Mouse (Mus musculus): ENCODE results near the gene Rhox11. TPM values are rescaled to one million over a fixed set of nuclear protein-coding genes. Genes with fewer than 3 reads are reported as not detected.
A peak's percentile ranks its signal among the peaks of the same experiment; 100 is the strongest.
"Not testable (repeated sequence)": the region's sequence is repeated elsewhere in the genome, so short reads cannot be mapped to it uniquely, and the experiment has no call there.

Rhox11 gene
- not detected in 2 replicates for polyA plus RNA-seq (2015; fragmentation: Nextera tagmentation; extraction: Ambion mirVana)

DNA sequence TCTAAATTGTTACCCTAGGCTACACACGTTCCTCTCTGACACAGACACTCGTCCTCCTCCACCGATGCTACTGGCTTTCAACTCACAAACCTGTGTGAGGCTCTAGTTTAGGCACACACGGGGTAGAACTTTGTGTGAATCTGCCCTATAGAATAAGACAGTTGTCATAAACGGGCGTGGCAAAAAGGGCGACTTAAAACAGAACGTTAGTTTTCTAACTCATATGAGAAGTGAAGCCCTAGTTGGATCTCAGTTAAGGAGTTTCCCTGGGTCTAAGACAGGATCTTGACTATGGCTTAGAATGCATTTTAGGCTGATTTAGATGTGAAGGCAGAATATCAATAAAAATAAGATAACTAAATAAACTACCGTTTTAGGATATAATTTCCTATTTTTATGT, at the start of gene Rhox11:
Gene Rhox11, minus strand, starts transcription at position 101 of the 400 bp plus-strand sequence.
- Histone ChIP-seq H3K9ac (replicated peaks; ENCODE audit: low read depth) (no peak within 1 kb of the TSS), H3K9me3 (ENCODE audit: low read length) (no peaks in the 10 kb centered on the region), H3K27ac (ENCODE audit: low read length) (no peak within 1 kb of the TSS), H3K4me2 (replicated peaks; ENCODE audit: low read depth, low read length) (no peak within 1 kb of the TSS), H3K27me3 (replicated peaks; ENCODE audit: insufficient read depth, low read length) (no peaks in the 10 kb centered on the region), H3K4me3 (ENCODE audit: low read depth, low read length) (no peak within 1 kb of the TSS), H3K4me1 (ENCODE audit: insufficient read depth, low read depth, low read length) (no peaks in the 10 kb centered on the region), H3K36me3 (ENCODE audit: insufficient read depth, low read length) (no peaks in the 10 kb centered on the region)
- DNase-seq (ENCODE audit: low spot score) (no peak), ATAC-seq (no peak)
- no peak for TF ChIP-seq EP300 (IDR thresholded peaks at IDR 0.05)
- no peak for TF ChIP-seq CTCF (IDR thresholded peaks at IDR 0.05)
- 87% methylated on average over 9 of the region's 9 CpGs for WGBS

DNA sequence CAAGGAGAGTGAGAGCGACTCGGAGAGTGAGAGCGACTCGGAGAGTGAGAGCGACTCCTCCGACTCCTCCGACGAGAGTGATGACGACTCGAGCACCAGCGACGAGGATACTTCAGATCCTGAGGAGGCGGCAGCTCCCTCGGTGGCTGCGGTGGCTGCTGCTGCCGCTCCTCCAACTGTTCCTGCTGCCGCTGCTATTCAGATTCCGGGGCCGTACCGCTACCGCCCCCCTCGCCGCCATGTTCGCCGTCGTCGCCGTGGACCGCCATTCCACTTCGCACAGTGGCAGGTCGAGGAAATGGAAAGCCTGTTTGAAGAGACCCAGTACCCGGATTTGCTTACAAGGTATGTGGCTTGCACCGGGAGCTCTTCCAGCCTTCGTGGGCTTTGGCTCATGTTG, 36.5 kb upstream of the Rhox11 start:
- Histone ChIP-seq H3K36me3 (ENCODE audit: insufficient read depth, low read length) (no peaks in the 10 kb centered on the region), H3K27ac (ENCODE audit: low read length) (no peak overlapping the region), H3K27me3 (replicated peaks; ENCODE audit: insufficient read depth, low read length) (no peaks in the 10 kb centered on the region), H3K4me1 (ENCODE audit: insufficient read depth, low read depth, low read length) (no peaks in the 10 kb centered on the region), H3K9me3 (ENCODE audit: low read length) (no peaks in the 10 kb centered on the region), H3K4me2 (replicated peaks; ENCODE audit: low read depth, low read length) (no peak overlapping the region), H3K9ac (replicated peaks; ENCODE audit: low read depth) (no peak overlapping the region), H3K4me3 (ENCODE audit: low read depth, low read length) (no peak overlapping the region)
- DNase-seq (ENCODE audit: low spot score) (no peak), ATAC-seq (no peak)
- no peak for TF ChIP-seq CTCF (IDR thresholded peaks at IDR 0.05)
- TF ChIP-seq EP300 (IDR thresholded peaks at IDR 0.05): no peak
- 86% methylated on average over 29 of the region's 34 CpGs for WGBS

DNA sequence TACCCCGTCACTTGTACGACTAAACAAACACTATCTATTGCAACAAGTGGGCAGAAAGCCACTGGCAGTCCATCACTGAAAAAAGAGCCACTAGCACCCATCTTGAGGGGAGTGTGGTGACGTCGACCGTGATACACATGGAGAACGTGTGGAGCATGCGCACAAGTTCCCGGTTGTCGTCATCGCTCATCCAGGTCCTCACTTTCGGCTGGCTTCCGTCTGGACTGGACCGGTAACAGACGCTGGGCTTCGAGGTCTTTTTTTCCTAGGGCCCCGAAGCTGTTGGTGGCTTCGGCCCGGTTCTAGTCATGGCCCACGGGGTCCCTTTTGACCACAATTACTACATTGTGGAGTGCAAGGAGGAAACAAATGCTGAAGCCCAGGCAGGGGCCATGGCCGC, 36.0 kb upstream of the Rhox11 start, which contains the start of gene Rhox13:
Gene Rhox13, plus strand, starts transcription at position 238 of the 400 bp plus-strand sequence.
- H3K27ac ChIP-seq (ENCODE audit: low read length): no peak within 1 kb of the TSS
- ATAC-seq (no peak), DNase-seq (ENCODE audit: low spot score) (no peak)
- no peaks in the 10 kb centered on the region for H3K36me3 ChIP-seq (ENCODE audit: insufficient read depth, low read length)
- no peaks in the 10 kb centered on the region for H3K9me3 ChIP-seq (ENCODE audit: low read length)
- TF ChIP-seq CTCF (IDR thresholded peaks at IDR 0.05): no peak
- no peak for TF ChIP-seq EP300 (IDR thresholded peaks at IDR 0.05)
- WGBS: 92% methylated on average over 20 of the region's 20 CpGs
- no peak within 1 kb of the TSS for H3K4me2 ChIP-seq (replicated peaks; ENCODE audit: low read depth, low read length)
- H3K4me1 ChIP-seq (ENCODE audit: insufficient read depth, low read depth, low read length): no peaks in the 10 kb centered on the region
- H3K27me3 ChIP-seq (replicated peaks; ENCODE audit: insufficient read depth, low read length): no peaks in the 10 kb centered on the region
- H3K4me3 ChIP-seq (ENCODE audit: low read depth, low read length): no peak within 1 kb of the TSS
- no peak within 1 kb of the TSS for H3K9ac ChIP-seq (replicated peaks; ENCODE audit: low read depth)

DNA sequence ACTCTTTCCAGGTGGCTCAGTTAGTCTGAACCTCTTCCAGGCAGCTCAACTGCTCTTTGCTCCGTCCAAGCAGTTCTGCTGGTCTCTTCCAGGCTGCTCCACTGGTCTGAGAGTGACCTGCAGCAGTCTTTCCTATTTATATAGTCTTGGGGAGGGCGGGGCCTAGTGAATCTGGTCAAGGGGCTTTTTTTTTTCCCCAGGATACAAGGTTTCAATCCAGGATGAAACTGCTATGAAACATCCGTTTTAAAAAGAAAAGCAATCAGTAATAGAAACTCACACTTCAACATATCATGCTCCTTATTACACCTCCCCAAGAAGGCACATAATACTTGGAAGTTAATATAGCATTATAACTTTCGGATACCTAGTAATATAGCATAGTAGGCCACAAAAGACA, 25.9 kb upstream of the Rhox11 start, which contains the start of gene Rhox12:
Gene Rhox12, minus strand, starts transcription at position 101 of the 400 bp plus-strand sequence.
- no peaks in the 10 kb centered on the region for H3K9me3 ChIP-seq (ENCODE audit: low read length)
- TF ChIP-seq EP300 (IDR thresholded peaks at IDR 0.05) (no peak), CTCF (IDR thresholded peaks at IDR 0.05) (no peak)
- no peaks in the 10 kb centered on the region for H3K27me3 ChIP-seq (replicated peaks; ENCODE audit: insufficient read depth, low read length)
- H3K4me3 ChIP-seq (ENCODE audit: low read depth, low read length): no peak within 1 kb of the TSS
- no peak within 1 kb of the TSS for H3K27ac ChIP-seq (ENCODE audit: low read length)
- no peak within 1 kb of the TSS for H3K4me2 ChIP-seq (replicated peaks; ENCODE audit: low read depth, low read length)
- ATAC-seq: no peak
- no peaks in the 10 kb centered on the region for H3K36me3 ChIP-seq (ENCODE audit: insufficient read depth, low read length)
- 73% methylated on average over 4 of the region's 4 CpGs for WGBS
- no peak for DNase-seq (ENCODE audit: low spot score)
- no peak within 1 kb of the TSS for H3K9ac ChIP-seq (replicated peaks; ENCODE audit: low read depth)
- H3K4me1 ChIP-seq (ENCODE audit: insufficient read depth, low read depth, low read length): no peaks in the 10 kb centered on the region

DNA sequence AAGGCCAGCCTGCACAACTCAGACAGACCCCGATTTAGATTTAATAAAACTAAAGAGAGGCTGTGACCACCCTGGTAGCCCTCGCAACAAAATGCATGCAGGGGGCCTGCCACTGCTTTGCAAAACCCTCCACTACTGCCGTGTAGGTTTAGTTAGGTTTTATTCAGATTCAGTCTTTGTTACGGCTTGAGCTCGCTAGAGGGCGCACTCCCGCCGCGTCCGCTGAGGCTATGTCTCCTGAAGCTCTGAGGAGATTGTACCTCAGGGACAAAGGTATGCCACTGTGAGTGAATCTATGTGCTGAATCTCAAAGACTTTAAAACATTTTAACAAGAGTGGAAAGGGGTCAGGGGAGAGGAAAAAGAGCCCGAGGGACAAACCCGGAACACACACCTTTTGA, 715 bp downstream of the Rhox11 start:
- no peak for TF ChIP-seq EP300 (IDR thresholded peaks at IDR 0.05)
- TF ChIP-seq CTCF (IDR thresholded peaks at IDR 0.05): peak; percentile 70
- DNase-seq (ENCODE audit: low spot score): peak; percentile 17

DNA sequence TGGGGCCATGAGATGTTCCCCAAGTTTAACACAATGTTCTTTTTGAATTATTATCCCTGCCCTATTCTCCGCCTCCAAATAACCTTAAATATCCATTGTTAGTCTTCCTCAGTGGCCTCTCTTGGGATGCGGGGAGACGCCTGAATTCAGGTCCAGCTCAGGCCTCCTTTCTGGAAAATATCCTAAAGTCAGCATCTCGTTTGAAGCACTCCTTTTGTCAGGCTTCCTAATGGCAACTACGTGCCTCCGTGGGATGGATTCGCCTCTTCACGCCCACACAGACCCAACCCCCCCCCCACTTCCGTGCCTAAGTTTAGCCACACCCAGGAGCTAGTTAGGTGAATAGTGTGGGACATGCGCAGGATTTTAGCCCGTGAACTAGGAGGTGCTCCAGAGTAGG, 18.8 kb downstream of the Rhox11 start, which contains the start of gene Rhox10:
Gene Rhox10, plus strand, starts transcription at position 301 of the 400 bp plus-strand sequence.
- TF ChIP-seq EP300 (IDR thresholded peaks at IDR 0.05) (no peak), CTCF (IDR thresholded peaks at IDR 0.05) (no peak)
- 88% methylated on average over 11 of the region's 11 CpGs for WGBS
- Histone ChIP-seq H3K9me3 (ENCODE audit: low read length) (no peaks in the 10 kb centered on the region), H3K4me2 (replicated peaks; ENCODE audit: low read depth, low read length) (no peak within 1 kb of the TSS), H3K4me1 (ENCODE audit: insufficient read depth, low read depth, low read length) (no peaks in the 10 kb centered on the region), H3K4me3 (ENCODE audit: low read depth, low read length) (no peak within 1 kb of the TSS), H3K9ac (replicated peaks; ENCODE audit: low read depth) (no peak within 1 kb of the TSS), H3K36me3 (ENCODE audit: insufficient read depth, low read length) (no peaks in the 10 kb centered on the region), H3K27me3 (replicated peaks; ENCODE audit: insufficient read depth, low read length) (no peaks in the 10 kb centered on the region), H3K27ac (ENCODE audit: low read length) (no peak within 1 kb of the TSS)
- DNase-seq (ENCODE audit: low spot score): no peak
- no peak for ATAC-seq

More for the DNA sequence above, 715 bp downstream of the Rhox11 start:
- no peak overlapping the region for H3K4me3 ChIP-seq (ENCODE audit: low read depth, low read length)
- H3K27me3 ChIP-seq (replicated peaks; ENCODE audit: insufficient read depth, low read length): no peaks in the 10 kb centered on the region
- H3K9me3 ChIP-seq (ENCODE audit: low read length): no peaks in the 10 kb centered on the region
- no peak overlapping the region for H3K27ac ChIP-seq (ENCODE audit: low read length)
- H3K4me2 ChIP-seq (replicated peaks; ENCODE audit: low read depth, low read length): no peak overlapping the region
- no peaks in the 10 kb centered on the region for H3K36me3 ChIP-seq (ENCODE audit: insufficient read depth, low read length)
- no peak for ATAC-seq
- 18% methylated on average over 12 of the region's 12 CpGs for WGBS
- H3K9ac ChIP-seq (replicated peaks; ENCODE audit: low read depth): no peak overlapping the region
- no peaks in the 10 kb centered on the region for H3K4me1 ChIP-seq (ENCODE audit: insufficient read depth, low read depth, low read length)

DNA sequence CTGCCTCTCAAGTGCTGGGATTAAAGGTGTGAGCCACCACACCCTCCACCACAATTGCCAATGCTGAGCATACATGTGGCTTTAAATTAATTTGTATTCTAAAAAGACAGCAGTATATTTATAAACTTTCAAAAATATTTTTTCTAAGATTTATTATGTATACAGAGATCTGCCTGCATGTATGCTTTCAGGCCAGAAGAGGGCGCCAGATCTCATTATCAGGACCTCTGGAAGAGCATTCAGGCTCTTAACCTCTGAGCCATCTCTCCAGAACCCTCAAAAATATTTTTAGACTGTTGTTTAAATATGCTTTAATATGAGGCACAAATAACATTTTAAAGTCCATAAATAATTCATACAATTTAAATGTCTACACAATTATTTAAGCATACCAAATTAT, 23.4 kb downstream of the Rhox11 start:
- DNase-seq (ENCODE audit: low spot score) (peak; percentile 32), ATAC-seq (no peak)
- no peak for TF ChIP-seq EP300 (IDR thresholded peaks at IDR 0.05)
- TF ChIP-seq CTCF (IDR thresholded peaks at IDR 0.05): peak; percentile 61
- Histone ChIP-seq H3K9ac (replicated peaks; ENCODE audit: low read depth) (no peak overlapping the region), H3K27ac (ENCODE audit: low read length) (no peak overlapping the region), H3K27me3 (replicated peaks; ENCODE audit: insufficient read depth, low read length) (no peaks in the 10 kb centered on the region), H3K4me1 (ENCODE audit: insufficient read depth, low read depth, low read length) (no peaks in the 10 kb centered on the region), H3K4me3 (ENCODE audit: low read depth, low read length) (no peak overlapping the region), H3K36me3 (ENCODE audit: insufficient read depth, low read length) (no peaks in the 10 kb centered on the region), H3K9me3 (ENCODE audit: low read length) (no peaks in the 10 kb centered on the region), H3K4me2 (replicated peaks; ENCODE audit: low read depth, low read length) (no peak overlapping the region)
- WGBS: 0% methylated on average over 1 of the region's 1 CpGs

DNA sequence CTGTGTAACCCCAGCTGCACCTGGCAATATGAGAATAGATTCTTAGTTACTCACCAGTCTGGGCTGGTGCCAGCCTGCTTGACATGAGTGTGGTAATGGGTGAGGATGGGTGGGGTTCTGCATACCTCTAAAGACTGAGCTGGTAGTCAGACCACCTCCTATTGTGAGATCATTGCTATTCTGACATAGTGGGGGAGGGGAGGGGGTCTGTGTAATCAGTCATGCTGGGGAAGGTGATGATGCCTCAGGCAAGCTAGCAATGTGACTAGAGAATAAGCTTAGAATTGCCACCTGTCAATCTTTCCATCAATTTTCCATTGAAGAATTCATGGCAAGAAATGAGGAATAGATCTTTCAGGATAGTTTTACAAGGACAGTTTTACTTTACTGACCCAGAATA, 41.9 kb downstream of the Rhox11 start, which contains the start of gene Btg1-ps2:
Gene Btg1-ps2, minus strand, starts transcription at position 101 of the 400 bp plus-strand sequence.
- H3K27me3 ChIP-seq (replicated peaks; ENCODE audit: insufficient read depth, low read length); H3K27ac ChIP-seq (ENCODE audit: low read length); ATAC-seq; H3K4me2 ChIP-seq (replicated peaks; ENCODE audit: low read depth, low read length); H3K9me3 ChIP-seq (ENCODE audit: low read length); H3K4me3 ChIP-seq (ENCODE audit: low read depth, low read length); DNase-seq (ENCODE audit: low spot score); H3K36me3 ChIP-seq (ENCODE audit: insufficient read depth, low read length); H3K4me1 ChIP-seq (ENCODE audit: insufficient read depth, low read depth, low read length); H3K9ac ChIP-seq (replicated peaks; ENCODE audit: low read depth): not testable (repeated sequence)

Data from lung, postnatal 0 days (tissue).